In genomic region chr12:113222748-113223147, GRCm38 (mm10) we compare ENCODE assay signal across 7 mouse cellular contexts. TPM values are rescaled to one million over a fixed set of nuclear protein-coding genes. Genes with fewer than 3 reads are reported as not detected.
A peak's percentile ranks its signal among the peaks of the same experiment; 100 is the strongest.
DNase-seq lines count a peak whose midpoint lies in the region; ATAC-seq and TF ChIP-seq lines count a peak whose summit lies in the region.

No protein-coding gene starts in this region.

- intact Hi-C loops in left cerebral cortex, postnatal 14 days (cut with DNase I), result loop anchor here (5.0 kb wide), 2 partner anchors 265 to 355 kb away; partner anchors contain the start of gene Adam6b

- no peaks in the 10 kb centered on the region for H3K27me3 ChIP-seq in E14TG2a.4 (ENCODE audit: insufficient read depth, low read length)
- no peaks in the 10 kb centered on the region for H3K27me3 ChIP-seq in forebrain, embryonic 14.5 days (replicated peaks; ENCODE audit: control insufficient read depth, insufficient read depth, low read length)
- H3K27me3 ChIP-seq in hindbrain, embryonic 15.5 days, result no peaks in the 10 kb centered on the region
- H3K27me3 ChIP-seq in megakaryocyte, embryonic 14.5 days (replicated peaks), result peaks cover 6% of the 10 kb centered on the region

- peak; percentile 57 for TF ChIP-seq CTCF in E14TG2a.4 (conservative IDR thresholded peaks at IDR 0.05; ENCODE audit: low read length)

- H3K9me3 ChIP-seq in E14TG2a.4 (ENCODE audit: low read length), result no peaks in the 10 kb centered on the region
- no peaks in the 10 kb centered on the region for H3K9me3 ChIP-seq in forebrain, embryonic 14.5 days (replicated peaks; ENCODE audit: control insufficient read depth, low read length)
- H3K9me3 ChIP-seq in hindbrain, embryonic 15.5 days, result no peaks in the 10 kb centered on the region
- no peaks in the 10 kb centered on the region for H3K9me3 ChIP-seq in megakaryocyte, embryonic 14.5 days

- H3K27ac ChIP-seq in forebrain, embryonic 14.5 days (ENCODE audit: low read depth, low read length), result no peak overlapping the region
- H3K27ac ChIP-seq in hindbrain, embryonic 15.5 days (replicated peaks), result no peak overlapping the region

- no peak overlapping the region for H3K4me3 ChIP-seq in E14TG2a.4 (replicated peaks; ENCODE audit: low read length)
- no peak overlapping the region for H3K4me3 ChIP-seq in forebrain, embryonic 14.5 days (ENCODE audit: low read depth, low read length)
- H3K4me3 ChIP-seq in hindbrain, embryonic 15.5 days, result no peak overlapping the region
- H3K4me3 ChIP-seq in megakaryocyte, embryonic 14.5 days (replicated peaks), result peak overlapping the region; percentile 39

- H3K9ac ChIP-seq in forebrain, embryonic 14.5 days (ENCODE audit: low read length), result no peak overlapping the region
- no peak overlapping the region for H3K9ac ChIP-seq in hindbrain, embryonic 15.5 days

- WGBS in forebrain, embryonic 14.5 days, result 32% methylated on average over 6 of the region's 6 CpGs
- 31% methylated on average over 6 of the region's 6 CpGs for WGBS in hindbrain, embryonic 15.5 days

- H3K36me3 ChIP-seq in E14TG2a.4 (ENCODE audit: insufficient read depth, low read length), result no peaks in the 10 kb centered on the region
- H3K36me3 ChIP-seq in forebrain, embryonic 14.5 days (ENCODE audit: control insufficient read depth, insufficient read depth, low read length), result no peaks in the 10 kb centered on the region
- H3K36me3 ChIP-seq in hindbrain, embryonic 15.5 days, result no peaks in the 10 kb centered on the region
- H3K36me3 ChIP-seq in megakaryocyte, embryonic 14.5 days (replicated peaks; ENCODE audit: low read length), result no peaks in the 10 kb centered on the region

- ATAC-seq in forebrain, embryonic 14.5 days, result peak; percentile 47
- ATAC-seq in hindbrain, embryonic 15.5 days (ENCODE audit: low FRiP score, low read depth), result peak; percentile 49

- H3K4me1 ChIP-seq in E14TG2a.4 (replicated peaks; ENCODE audit: low read depth, low read length), result peaks cover 13% of the 10 kb centered on the region
- H3K4me1 ChIP-seq in forebrain, embryonic 14.5 days (ENCODE audit: control insufficient read depth, insufficient read depth, low read length), result no peaks in the 10 kb centered on the region
- no peaks in the 10 kb centered on the region for H3K4me1 ChIP-seq in hindbrain, embryonic 15.5 days (replicated peaks)
- peaks cover 37% of the 10 kb centered on the region for H3K4me1 ChIP-seq in megakaryocyte, embryonic 14.5 days

- no peak overlapping the region for H3K4me2 ChIP-seq in forebrain, embryonic 14.5 days (ENCODE audit: low read length)
- H3K4me2 ChIP-seq in hindbrain, embryonic 15.5 days, result no peak overlapping the region

- DNase-seq in ZHBTc4 (ENCODE audit: low read depth, low spot score), result peak; percentile 84
- peak; percentile 38 for DNase-seq in forebrain, embryonic 14.5 days (ENCODE audit: low spot score)
- DNase-seq in left cerebral cortex, postnatal 14 days (ENCODE audit: low spot score in 2 of 2), result peak; percentile 58 to 66
- peak; percentile 63 for DNase-seq in right cerebral cortex, postnatal 4 days

RNA-seq across cellular contexts. Expression of gene Tmem121, which starts 37.0 kb away (rescaled TPM):
- 28.9 and 31.5 TPM in 2 replicates for polyA plus RNA-seq in forebrain, embryonic 14.5 days (2014; fragmentation: Nextera tagmentation; extraction: Ambion mirVana)
- 47.3 and 49.8 TPM in 2 replicates for polyA plus RNA-seq in hindbrain, embryonic 15.5 days (2015; fragmentation: Nextera tagmentation; extraction: Ambion mirVana)
- total RNA-seq in left cerebral cortex, postnatal 14 days (2021), result 10 to 100 TPM; 28.3 to 35.6 TPM
- polyA plus RNA-seq in megakaryocyte, embryonic 14.5 days (2012; ENCODE audit: insufficient read depth, low replicate concordance), result not detected in 2 replicates

Comparison
In these comparisons a context has a peak if more than half of its experiments do, and no peak if none do; other contexts are left out.
1. RNA of gene Tmem121, which starts 37.0 kb away (polyA plus RNA-seq): 47.3 to 49.8 TPM in hindbrain, embryonic 15.5 days and 28.9 to 31.5 TPM in forebrain, embryonic 14.5 days; not detected in megakaryocyte, embryonic 14.5 days; every median in the first group is over 10 times any median in the second.
2. Peak in every context shown above with its lines, with median percentiles within 50 percentile points of each other: DNase-seq.